Mouse (Mus musculus) midbrain, embryonic 13.5 days (tissue): ENCODE results near the gene Gm49337. TPM values are rescaled to one million over a fixed set of nuclear protein-coding genes. Genes with fewer than 3 reads are reported as not detected.

Source experiments
- ATAC-seq: fragments of 200-750 bp; cut with Nextera tagmentation; 2 replicates; pipeline ENCODE4 v1.8.0; 2017; ENCODE audit warnings: mild to moderate bottlenecking, moderate TSS enrichment, moderate library complexity
- H3K27ac ChIP-seq: fragments of 300-500 bp; sonication (generic); 2 replicates; pipeline ENCODE4 v1.5.1; 2015; ENCODE audit warnings: inconsistent platforms, mild to moderate bottlenecking, moderate library complexity
- H3K27me3 ChIP-seq: fragments of 300-500 bp; sonication (generic); 2 replicates; pipeline ENCODE4 v1.6.1; 2015; ENCODE audit warnings: mild to moderate bottlenecking, inconsistent platforms
- H3K36me3 ChIP-seq: fragments of 300-500 bp; sonication (generic); 2 replicates; pipeline ENCODE4 v1.6.1; 2015; ENCODE audit warnings: mild to moderate bottlenecking, inconsistent platforms
- H3K4me1 ChIP-seq: fragments of 300-500 bp; sonication (generic); replicated peaks from 2 replicates; pipeline ENCODE4 v1.6.1; 2015; ENCODE audit warnings: inconsistent platforms
- H3K4me2 ChIP-seq: fragments of 300-500 bp; sonication (generic); replicated peaks from 2 replicates; pipeline ENCODE4 v1.6.1; 2015; ENCODE audit warnings: moderate library complexity, mild to moderate bottlenecking, inconsistent platforms
- H3K4me3 ChIP-seq: fragments of 300-500 bp; sonication (generic); replicated peaks from 2 replicates; pipeline ENCODE4 v1.5.1; 2015; ENCODE audit warnings: mild to moderate bottlenecking, inconsistent platforms
- H3K9ac ChIP-seq: fragments of 300-500 bp; sonication (generic); replicated peaks from 2 replicates; pipeline ENCODE4 v1.6.1; 2015; ENCODE audit warnings: mild to moderate bottlenecking, inconsistent platforms
- H3K9me3 ChIP-seq: fragments of 300-500 bp; sonication (generic); 2 replicates; pipeline ENCODE4 v1.6.1; 2016; ENCODE audit warnings: mild to moderate bottlenecking, inconsistent platforms
- WGBS: fragments of 180-500 bp; shearing (Covaris S2); methylation state at CpG from one replicate; pipeline ENCODE4 v1.1.7; 2015; 5-methylcytosine and 5-hydroxymethylcytosine counted together
- polyA plus RNA-seq: library from polyadenylated mRNA; unstranded; fragments of >200 nt; fragmentation: Nextera tagmentation; extraction: Ambion mirVana; gene quantifications from 2 replicates; pipeline ENCODE4 v1.2.1, GENCODE M21; 2015

The Gm49337 gene
- polyA plus RNA-seq, 1 experiment from 2014 or later, result not detected

GRCm38 (mm10) chr4:116165708-116166407 is 7.3 kb upstream of the Gm49337 start:
- WGBS, result 85% methylated on average over 8 of the region's 8 CpGs
- no peaks in the 10 kb centered on the region for H3K27me3 ChIP-seq
- no peaks in the 10 kb centered on the region for H3K36me3 ChIP-seq
- no peaks in the 10 kb centered on the region for H3K9me3 ChIP-seq
- no peak overlapping the region for H3K4me2 ChIP-seq
- no peak overlapping the region for H3K9ac ChIP-seq
- no peaks in the 10 kb centered on the region for H3K4me1 ChIP-seq
- no peak overlapping the region for H3K4me3 ChIP-seq
- H3K27ac ChIP-seq, result no peak overlapping the region
- ATAC-seq, result no peak

GRCm38 (mm10) chr4:116167404-116167803 is 5.8 kb upstream of the Gm49337 start, which contains the start of gene Tspan1:
Tspan1 (minus strand) TSS chr4:116167601.
- no peaks in the 10 kb centered on the region for H3K4me1 ChIP-seq
- H3K4me3 ChIP-seq, result no peak within 1 kb of the TSS
- no peak within 1 kb of the TSS for H3K4me2 ChIP-seq
- no peak for ATAC-seq
- no peak within 1 kb of the TSS for H3K9ac ChIP-seq
- H3K27me3 ChIP-seq, result no peaks in the 10 kb centered on the region
- no peaks in the 10 kb centered on the region for H3K36me3 ChIP-seq
- H3K9me3 ChIP-seq, result no peaks in the 10 kb centered on the region
- WGBS, result 42% methylated on average over 7 of the region's 7 CpGs
- no peak within 1 kb of the TSS for H3K27ac ChIP-seq

- H3K27me3 ChIP-seq, result no peaks in the 10 kb centered on the region
- no peaks in the 10 kb centered on the region for H3K36me3 ChIP-seq
- ATAC-seq, result peak; percentile 84
- 86% methylated on average over 7 of the region's 8 CpGs for WGBS
- no peaks in the 10 kb centered on the region for H3K9me3 ChIP-seq
- H3K4me2 ChIP-seq, result no peak overlapping the region
- no peak overlapping the region for H3K9ac ChIP-seq
- H3K4me1 ChIP-seq, result no peaks in the 10 kb centered on the region
- no peak overlapping the region for H3K4me3 ChIP-seq
- no peak overlapping the region for H3K27ac ChIP-seq
Measured at GRCm38 (mm10) chr4:116168617-116169352, 4.4 kb upstream of the Gm49337 start.

- Histone ChIP-seq H3K4me1 (peaks cover 3% of the 10 kb centered on the region; the same call in 1 of the 2 replicates), H3K27me3 (no peaks in the 10 kb centered on the region), H3K9ac (no peak overlapping the region), H3K9me3 (no peaks in the 10 kb centered on the region), H3K27ac (no peak overlapping the region), H3K4me3 (no peak overlapping the region), H3K36me3 (no peaks in the 10 kb centered on the region), H3K4me2 (no peak overlapping the region)
- peak; percentile 46 for ATAC-seq
- 73% methylated on average over 3 of the region's 3 CpGs for WGBS
Measured at GRCm38 (mm10) chr4:116169353-116169672, 3.9 kb upstream of the Gm49337 start.

GRCm38 (mm10) chr4:116173752-116174151 is 568 bp downstream of the Gm49337 start:
- Histone ChIP-seq H3K4me3 (no peak overlapping the region), H3K36me3 (no peaks in the 10 kb centered on the region), H3K9ac (no peak overlapping the region), H3K27ac (no peak overlapping the region), H3K4me1 (peaks cover 33% of the 10 kb centered on the region), H3K27me3 (no peaks in the 10 kb centered on the region), H3K4me2 (no peak overlapping the region), H3K9me3 (no peaks in the 10 kb centered on the region)
- no peak for ATAC-seq
- WGBS, result 94% methylated on average over 4 of the region's 4 CpGs

- 42% methylated on average over 6 of the region's 6 CpGs for WGBS
- H3K27me3 ChIP-seq, result no peaks in the 10 kb centered on the region
- H3K9ac ChIP-seq, result no peak overlapping the region
Measured at GRCm38 (mm10) chr4:116174466-116175116, 1.4 kb downstream of the Gm49337 start.

GRCm38 (mm10) chr4:116175136-116175535 is 2.0 kb downstream of the Gm49337 start:
- Histone ChIP-seq H3K36me3 (no peaks in the 10 kb centered on the region), H3K9me3 (no peaks in the 10 kb centered on the region), H3K4me1 (peaks cover 33% of the 10 kb centered on the region), H3K9ac (no peak overlapping the region), H3K27me3 (no peaks in the 10 kb centered on the region), H3K4me2 (no peak overlapping the region), H3K4me3 (no peak overlapping the region), H3K27ac (no peak overlapping the region)
- ATAC-seq, result no peak

More at GRCm38 (mm10) chr4:116174466-116175116, 1.4 kb downstream of the Gm49337 start:
- Histone ChIP-seq H3K27ac (no peak overlapping the region), H3K36me3 (no peaks in the 10 kb centered on the region), H3K4me1 (peaks cover 33% of the 10 kb centered on the region), H3K9me3 (no peaks in the 10 kb centered on the region), H3K4me3 (no peak overlapping the region), H3K4me2 (no peak overlapping the region)
- ATAC-seq, result no peak

GRCm38 (mm10) chr4:116175711-116176542 is 2.7 kb downstream of the Gm49337 start:
- no peak overlapping the region for H3K4me2 ChIP-seq
- peaks cover 33% of the 10 kb centered on the region for H3K4me1 ChIP-seq
- H3K27me3 ChIP-seq, result no peaks in the 10 kb centered on the region
- no peaks in the 10 kb centered on the region for H3K9me3 ChIP-seq
- no peaks in the 10 kb centered on the region for H3K36me3 ChIP-seq
- H3K9ac ChIP-seq, result no peak overlapping the region
- H3K27ac ChIP-seq, result peak overlapping the region; percentile 20
- no peak overlapping the region for H3K4me3 ChIP-seq
- 65% methylated on average over 7 of the region's 7 CpGs for WGBS
- no peak; the same call in 1 of the 2 replicates for ATAC-seq

GRCm38 (mm10) chr4:116176543-116176988 is 3.4 kb downstream of the Gm49337 start:
- peaks cover 33% of the 10 kb centered on the region for H3K4me1 ChIP-seq
- no peak overlapping the region for H3K4me3 ChIP-seq
- ATAC-seq, result peak; percentile 90
- peak overlapping the region; percentile 22 for H3K4me2 ChIP-seq
- H3K36me3 ChIP-seq, result no peaks in the 10 kb centered on the region
- no peaks in the 10 kb centered on the region for H3K27me3 ChIP-seq
- H3K9ac ChIP-seq, result 0 out of 2 replicates have a peak overlapping the region, but pooled peaks have one; percentile 16
- H3K9me3 ChIP-seq, result no peaks in the 10 kb centered on the region
- 29% methylated on average over 10 of the region's 10 CpGs for WGBS
- peak overlapping the region; percentile 20 for H3K27ac ChIP-seq

GRCm38 (mm10) chr4:116177140-116177539 is 4.0 kb downstream of the Gm49337 start:
- ATAC-seq, result no peak; the same call in 1 of the 2 replicates
- H3K27me3 ChIP-seq, result no peaks in the 10 kb centered on the region
- peak overlapping the region; percentile 22 for H3K4me2 ChIP-seq
- WGBS, result 30% methylated on average over 5 of the region's 5 CpGs
- no peak overlapping the region for H3K27ac ChIP-seq
- peak overlapping the region; percentile 16; the same call in 1 of the 2 replicates for H3K9ac ChIP-seq
- no peaks in the 10 kb centered on the region for H3K9me3 ChIP-seq
- H3K4me1 ChIP-seq, result peaks cover 33% of the 10 kb centered on the region
- H3K36me3 ChIP-seq, result no peaks in the 10 kb centered on the region
- H3K4me3 ChIP-seq, result no peak overlapping the region

GRCm38 (mm10) chr4:116182079-116182478 is 8.9 kb downstream of the Gm49337 start:
- H3K9ac ChIP-seq, result no peak overlapping the region
- no peak overlapping the region for H3K27ac ChIP-seq
- no peak for ATAC-seq
- H3K36me3 ChIP-seq, result no peaks in the 10 kb centered on the region
- peaks cover 5% of the 10 kb centered on the region; the same call in 1 of the 2 replicates for H3K27me3 ChIP-seq
- no peak overlapping the region for H3K4me2 ChIP-seq
- no peak overlapping the region for H3K4me3 ChIP-seq
- no peaks in the 10 kb centered on the region for H3K9me3 ChIP-seq
- peaks cover 13% of the 10 kb centered on the region for H3K4me1 ChIP-seq
- WGBS, result 26% methylated on average over 3 of the region's 3 CpGs
